Mouse (Mus musculus): Measurements from ENCODE around the gene Krt39. TPM values are rescaled to one million over a fixed set of nuclear protein-coding genes. Genes with fewer than 3 reads are reported as not detected.

Gene Krt39
- polyA plus RNA-seq, 1 experiment: 0.22 TPM

DNA sequence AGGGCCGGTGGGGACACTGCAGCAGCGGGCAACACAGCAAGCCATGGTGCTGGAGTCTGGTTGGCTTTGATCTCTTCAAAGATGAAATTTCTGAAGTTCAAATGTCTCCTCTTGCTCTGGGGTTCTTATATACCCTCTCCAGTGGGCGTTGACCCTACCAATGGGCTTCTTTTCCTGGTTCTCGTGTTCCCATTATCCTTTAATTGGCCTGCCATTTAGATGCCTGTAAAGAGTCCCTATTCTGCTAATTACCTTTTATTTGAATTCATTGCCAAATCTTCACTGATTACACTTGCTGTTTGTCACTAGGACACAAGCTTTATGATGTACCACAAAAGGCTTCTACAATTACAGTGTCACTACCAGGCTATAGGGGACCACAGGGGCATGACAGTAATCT, 29.6 kb upstream of the Krt39 start, which contains the start of gene Krtap3-3:
TSS of gene Krtap3-3 (minus strand) at position 101 of the 400 bp plus-strand sequence.
- Histone ChIP-seq H3K36me3 (ENCODE audit: control insufficient read depth, insufficient read depth, low read length) (no peaks in the 10 kb centered on the region), H3K27me3 (ENCODE audit: control insufficient read depth, insufficient read depth, low read length) (no peaks in the 10 kb centered on the region), H3K4me1 (ENCODE audit: control insufficient read depth, insufficient read depth, low read length) (no peaks in the 10 kb centered on the region), H3K27ac (ENCODE audit: control insufficient read depth, insufficient read depth, low read depth, low read length) (no peak within 1 kb of the TSS), H3K4me3 (ENCODE audit: control insufficient read depth, low read depth, low read length) (no peak within 1 kb of the TSS)
- TF ChIP-seq POLR2A (IDR thresholded peaks at IDR 0.05; ENCODE audit: control insufficient read depth, low read depth, low read length): no peak
- no peak for TF ChIP-seq CTCF (IDR thresholded peaks at IDR 0.05; ENCODE audit: control insufficient read depth, insufficient read depth, insufficient replicate concordance, low read depth, low read length)

DNA sequence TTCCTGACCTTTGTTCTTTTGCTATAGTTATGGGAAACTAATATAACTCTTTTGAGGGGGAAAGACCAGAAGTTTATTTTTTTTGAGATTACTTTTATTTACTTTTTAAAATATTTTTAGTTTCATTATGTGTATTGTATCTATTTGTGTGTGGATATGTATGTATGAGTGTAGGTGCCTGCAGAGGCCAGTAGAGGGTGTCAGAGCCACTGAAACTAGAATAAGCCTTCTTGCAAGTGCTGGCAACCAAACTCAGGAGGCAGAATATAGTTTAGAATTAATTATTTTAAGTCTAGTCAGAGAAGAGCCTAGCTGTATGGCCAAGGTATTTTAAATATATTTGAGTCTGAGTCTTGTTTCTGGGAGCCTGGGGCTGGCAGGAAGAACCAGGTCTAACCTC, 26.8 kb upstream of the Krt39 start:
- Histone ChIP-seq H3K27me3 (ENCODE audit: control insufficient read depth, insufficient read depth, low read length) (no peaks in the 10 kb centered on the region), H3K4me1 (ENCODE audit: control insufficient read depth, insufficient read depth, low read length) (no peaks in the 10 kb centered on the region), H3K4me3 (ENCODE audit: control insufficient read depth, low read depth, low read length) (no peak overlapping the region), H3K36me3 (ENCODE audit: control insufficient read depth, insufficient read depth, low read length) (no peaks in the 10 kb centered on the region), H3K27ac (ENCODE audit: control insufficient read depth, insufficient read depth, low read depth, low read length) (no peak overlapping the region)
- no peak for TF ChIP-seq POLR2A (IDR thresholded peaks at IDR 0.05; ENCODE audit: control insufficient read depth, low read depth, low read length)
- TF ChIP-seq CTCF (IDR thresholded peaks at IDR 0.05; ENCODE audit: control insufficient read depth, insufficient read depth, insufficient replicate concordance, low read depth, low read length): no peak

DNA sequence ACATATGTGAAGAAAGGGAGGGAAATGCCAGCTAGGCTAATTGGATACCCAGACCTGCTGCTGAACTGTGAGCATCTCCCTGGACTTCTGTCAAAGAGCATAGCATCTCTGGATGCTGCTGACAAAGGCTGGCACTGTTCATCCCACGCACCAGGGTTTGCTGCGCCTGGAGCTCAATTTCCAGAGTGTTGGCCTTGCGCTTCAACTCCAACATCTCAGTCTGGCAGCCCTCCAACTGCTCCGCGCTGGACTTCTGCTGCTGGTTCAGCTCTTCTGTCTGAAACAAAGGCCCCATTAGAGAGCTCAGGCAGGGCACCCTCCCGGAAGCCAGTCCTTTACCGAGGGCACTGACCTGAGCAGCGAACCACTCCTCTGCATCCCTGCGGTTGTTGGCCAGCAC, 18.6 kb upstream of the Krt39 start:
- no peak for TF ChIP-seq CTCF (IDR thresholded peaks at IDR 0.05; ENCODE audit: control insufficient read depth, insufficient read depth, insufficient replicate concordance, low read depth, low read length)
- no peak for TF ChIP-seq POLR2A (IDR thresholded peaks at IDR 0.05; ENCODE audit: control insufficient read depth, low read depth, low read length)
- Histone ChIP-seq H3K4me1 (ENCODE audit: control insufficient read depth, insufficient read depth, low read length) (no peaks in the 10 kb centered on the region), H3K36me3 (ENCODE audit: control insufficient read depth, insufficient read depth, low read length) (no peaks in the 10 kb centered on the region), H3K27me3 (ENCODE audit: control insufficient read depth, insufficient read depth, low read length) (no peaks in the 10 kb centered on the region), H3K4me3 (ENCODE audit: control insufficient read depth, low read depth, low read length) (no peak overlapping the region), H3K27ac (ENCODE audit: control insufficient read depth, insufficient read depth, low read depth, low read length) (no peak overlapping the region)

DNA sequence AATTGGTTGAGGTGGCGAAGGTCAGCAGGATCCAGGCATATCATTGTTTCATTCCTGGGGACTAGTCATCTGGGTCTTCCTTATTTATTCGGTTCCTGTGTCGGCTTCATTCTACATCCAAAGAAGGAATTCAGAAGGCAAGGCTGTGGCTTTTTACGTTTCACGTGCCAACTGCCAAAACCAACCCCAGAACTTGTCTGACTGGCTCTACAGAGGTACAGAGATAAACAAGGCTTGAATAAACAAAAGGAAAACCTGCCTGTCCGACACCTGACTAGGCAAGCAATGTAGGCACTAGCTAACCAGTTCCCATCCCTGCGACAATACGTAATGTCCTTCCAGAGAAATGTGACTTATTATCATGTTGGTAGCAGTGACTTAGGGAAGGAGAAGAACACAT, 7.0 kb downstream of the Krt39 start:
- Histone ChIP-seq H3K27ac (ENCODE audit: control insufficient read depth, insufficient read depth, low read depth, low read length) (no peak overlapping the region), H3K36me3 (ENCODE audit: control insufficient read depth, insufficient read depth, low read length) (no peaks in the 10 kb centered on the region), H3K4me3 (ENCODE audit: control insufficient read depth, low read depth, low read length) (no peak overlapping the region), H3K4me1 (ENCODE audit: control insufficient read depth, insufficient read depth, low read length) (no peaks in the 10 kb centered on the region), H3K27me3 (ENCODE audit: control insufficient read depth, insufficient read depth, low read length) (no peaks in the 10 kb centered on the region)
- no peak for TF ChIP-seq POLR2A (IDR thresholded peaks at IDR 0.05; ENCODE audit: control insufficient read depth, low read depth, low read length)
- no peak for TF ChIP-seq CTCF (IDR thresholded peaks at IDR 0.05; ENCODE audit: control insufficient read depth, insufficient read depth, insufficient replicate concordance, low read depth, low read length)

DNA sequence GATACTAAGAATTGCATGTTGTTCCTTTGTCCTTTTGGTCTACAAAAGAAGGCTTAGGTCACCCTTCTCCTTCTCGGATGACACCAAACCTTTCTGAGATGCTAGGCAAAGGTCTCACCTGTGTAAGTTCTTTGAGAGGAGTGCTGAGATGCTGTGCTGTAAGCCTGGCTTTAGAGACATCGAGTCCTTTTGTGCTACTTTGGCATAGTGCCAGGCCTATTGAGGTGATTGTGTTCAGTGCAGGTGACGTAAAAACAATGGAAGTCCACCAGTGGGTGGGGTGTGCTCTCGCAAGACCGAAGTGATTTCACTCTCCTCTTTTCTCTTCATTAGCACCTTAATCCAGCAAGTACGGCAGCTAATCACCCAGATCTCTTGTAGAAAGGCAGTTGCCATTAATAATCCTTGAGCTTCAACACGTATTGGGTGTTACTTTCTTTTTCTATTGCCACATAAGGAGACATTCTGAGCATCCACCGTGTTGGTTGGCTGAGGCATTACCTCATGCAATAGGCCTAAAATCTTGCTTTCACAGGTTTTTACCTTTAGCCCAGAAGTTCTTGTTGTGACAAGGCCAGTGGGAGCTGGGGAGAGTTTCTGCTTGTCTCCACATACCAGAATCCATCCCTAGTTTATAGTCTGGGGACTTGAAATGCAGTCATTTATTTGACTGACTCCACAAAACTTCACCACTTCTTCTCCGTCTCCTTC, 20.9 kb downstream of the Krt39 start:
- Histone ChIP-seq H3K4me3 (ENCODE audit: control insufficient read depth, low read depth, low read length) (no peak overlapping the region), H3K27me3 (ENCODE audit: control insufficient read depth, insufficient read depth, low read length) (no peaks in the 10 kb centered on the region), H3K27ac (ENCODE audit: control insufficient read depth, insufficient read depth, low read depth, low read length) (no peak overlapping the region), H3K36me3 (ENCODE audit: control insufficient read depth, insufficient read depth, low read length) (no peaks in the 10 kb centered on the region), H3K4me1 (ENCODE audit: control insufficient read depth, insufficient read depth, low read length) (no peaks in the 10 kb centered on the region)
- TF ChIP-seq POLR2A (IDR thresholded peaks at IDR 0.05; ENCODE audit: control insufficient read depth, low read depth, low read length) (no peak), CTCF (IDR thresholded peaks at IDR 0.05; ENCODE audit: control insufficient read depth, insufficient read depth, insufficient replicate concordance, low read depth, low read length) (no peak)

DNA sequence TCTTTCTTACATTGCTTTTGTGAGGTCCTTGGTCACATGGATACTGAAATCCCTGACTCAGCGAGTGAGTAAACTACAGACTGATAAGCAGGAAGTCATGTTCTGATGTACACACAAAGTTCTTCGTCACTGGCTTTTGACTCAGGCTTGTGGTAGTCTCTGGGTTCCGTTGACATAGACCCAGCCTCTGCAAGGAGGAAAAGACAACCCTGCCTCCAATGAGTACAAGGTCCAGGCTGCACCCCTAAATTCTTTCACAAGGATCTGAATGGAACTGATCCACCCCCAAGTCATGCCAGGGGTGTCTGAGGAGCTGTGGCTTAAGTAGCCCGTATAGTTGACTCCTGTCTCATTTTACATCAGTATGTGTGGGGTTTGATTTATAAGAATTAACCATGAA, 24.7 kb downstream of the Krt39 start:
- no peak overlapping the region for H3K27ac ChIP-seq (ENCODE audit: control insufficient read depth, insufficient read depth, low read depth, low read length)
- no peaks in the 10 kb centered on the region for H3K27me3 ChIP-seq (ENCODE audit: control insufficient read depth, insufficient read depth, low read length)
- H3K4me1 ChIP-seq (ENCODE audit: control insufficient read depth, insufficient read depth, low read length): no peaks in the 10 kb centered on the region
- no peak overlapping the region for H3K4me3 ChIP-seq (ENCODE audit: control insufficient read depth, low read depth, low read length)
- no peaks in the 10 kb centered on the region for H3K36me3 ChIP-seq (ENCODE audit: control insufficient read depth, insufficient read depth, low read length)
- TF ChIP-seq POLR2A (IDR thresholded peaks at IDR 0.05; ENCODE audit: control insufficient read depth, low read depth, low read length): no peak
- TF ChIP-seq CTCF (IDR thresholded peaks at IDR 0.05; ENCODE audit: control insufficient read depth, insufficient read depth, insufficient replicate concordance, low read depth, low read length): no peak

DNA sequence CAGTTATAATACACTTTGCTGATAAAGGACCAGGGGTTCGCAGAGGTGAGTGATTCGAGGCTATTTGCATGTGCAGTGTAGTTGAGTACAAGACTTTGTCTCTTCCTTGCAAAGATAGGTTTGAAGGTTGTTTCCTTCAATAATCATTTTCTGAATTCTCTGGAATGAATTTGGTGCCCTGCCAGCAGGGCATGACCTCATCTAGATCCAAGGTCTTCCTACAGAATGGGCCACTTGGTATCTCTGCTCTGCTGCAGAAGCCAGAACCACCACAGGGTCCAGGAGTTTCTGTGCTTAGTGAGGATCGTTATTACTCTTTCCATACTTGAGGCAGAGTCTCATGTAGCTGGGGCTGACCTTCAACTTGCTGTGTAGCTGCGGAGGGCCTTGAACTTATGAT, 26.4 kb downstream of the Krt39 start:
- Histone ChIP-seq H3K4me3 (ENCODE audit: control insufficient read depth, low read depth, low read length) (no peak overlapping the region), H3K27ac (ENCODE audit: control insufficient read depth, insufficient read depth, low read depth, low read length) (no peak overlapping the region), H3K4me1 (ENCODE audit: control insufficient read depth, insufficient read depth, low read length) (no peaks in the 10 kb centered on the region), H3K36me3 (ENCODE audit: control insufficient read depth, insufficient read depth, low read length) (no peaks in the 10 kb centered on the region), H3K27me3 (ENCODE audit: control insufficient read depth, insufficient read depth, low read length) (no peaks in the 10 kb centered on the region)
- TF ChIP-seq CTCF (IDR thresholded peaks at IDR 0.05; ENCODE audit: control insufficient read depth, insufficient read depth, insufficient replicate concordance, low read depth, low read length): no peak
- no peak for TF ChIP-seq POLR2A (IDR thresholded peaks at IDR 0.05; ENCODE audit: control insufficient read depth, low read depth, low read length)

DNA sequence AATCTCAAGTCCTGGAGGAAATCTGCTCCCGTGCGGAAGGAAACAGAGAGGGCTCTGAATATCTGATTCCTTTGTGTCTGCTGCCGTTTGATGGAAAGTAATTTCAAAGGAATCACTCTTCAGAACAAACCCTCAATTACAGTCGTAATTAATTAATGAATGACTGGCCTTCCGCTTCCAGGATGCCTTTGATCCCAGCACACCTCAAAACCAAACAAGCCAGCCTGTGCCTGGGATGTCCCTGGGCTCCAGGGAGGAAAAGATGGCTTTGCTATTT, 27.6 kb downstream of the Krt39 start:
- H3K4me3 ChIP-seq (ENCODE audit: control insufficient read depth, low read depth, low read length): no peak overlapping the region
- TF ChIP-seq CTCF (IDR thresholded peaks at IDR 0.05; ENCODE audit: control insufficient read depth, insufficient read depth, insufficient replicate concordance, low read depth, low read length) (no peak), POLR2A (IDR thresholded peaks at IDR 0.05; ENCODE audit: control insufficient read depth, low read depth, low read length) (no peak)
- H3K27me3 ChIP-seq (ENCODE audit: control insufficient read depth, insufficient read depth, low read length): no peaks in the 10 kb centered on the region
- H3K36me3 ChIP-seq (ENCODE audit: control insufficient read depth, insufficient read depth, low read length): no peaks in the 10 kb centered on the region
- no peaks in the 10 kb centered on the region for H3K4me1 ChIP-seq (ENCODE audit: control insufficient read depth, insufficient read depth, low read length)
- no peak overlapping the region for H3K27ac ChIP-seq (ENCODE audit: control insufficient read depth, insufficient read depth, low read depth, low read length)

Data from testis, adult 2 months (tissue).